Mouse (Mus musculus): ENCODE data around the gene Ccdc12.
A peak's percentile ranks its signal among the peaks of the same experiment; 100 is the strongest.

The Ccdc12 gene

DNA sequence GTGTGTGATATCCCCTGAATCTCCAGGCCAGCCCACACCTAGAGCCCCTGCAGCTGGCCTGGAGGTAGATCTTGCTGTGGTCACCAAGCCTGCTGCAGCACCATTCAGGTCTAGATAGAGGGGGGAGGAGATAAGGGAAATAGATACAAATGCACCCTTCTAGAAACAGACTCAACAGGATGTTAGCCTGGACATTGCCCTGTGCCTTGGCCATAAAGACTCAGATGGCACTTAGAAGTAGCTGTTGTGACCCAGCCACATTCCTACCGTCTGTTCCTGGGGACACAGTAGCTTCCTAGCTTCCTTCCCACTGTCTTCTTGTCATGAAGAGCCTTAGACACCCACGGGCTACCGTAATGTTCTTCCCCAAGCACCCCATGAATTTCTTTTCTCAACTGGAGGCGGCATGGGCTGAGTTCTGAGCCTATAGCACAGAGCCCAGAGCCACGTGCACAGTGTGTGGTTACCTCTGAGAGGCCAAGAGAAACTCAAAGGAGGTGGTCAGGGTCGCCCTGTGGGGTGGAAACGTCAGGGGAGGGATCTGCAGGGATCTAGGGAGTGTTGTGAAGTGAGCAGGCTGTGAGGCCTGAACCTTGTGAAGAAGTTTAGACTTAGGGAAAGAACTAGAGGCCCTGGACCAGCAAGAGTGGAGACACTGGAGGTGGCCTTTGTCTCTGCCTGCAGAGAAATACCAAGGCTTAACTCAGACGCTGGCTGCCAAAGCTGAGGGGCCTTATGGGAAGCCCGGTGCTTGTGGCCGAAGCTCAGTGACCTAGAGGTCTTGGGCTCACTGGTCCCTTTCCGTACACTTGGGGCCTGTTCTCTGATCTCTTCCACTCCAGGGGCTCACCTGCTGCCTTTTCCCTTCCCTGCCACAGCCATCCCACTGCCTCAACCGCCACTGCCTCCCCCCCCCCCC lies 45.1 kb downstream of the Ccdc12 start:
- no peak for DNase-seq (ENCODE audit: extremely low spot score, low spot score)

DNA sequence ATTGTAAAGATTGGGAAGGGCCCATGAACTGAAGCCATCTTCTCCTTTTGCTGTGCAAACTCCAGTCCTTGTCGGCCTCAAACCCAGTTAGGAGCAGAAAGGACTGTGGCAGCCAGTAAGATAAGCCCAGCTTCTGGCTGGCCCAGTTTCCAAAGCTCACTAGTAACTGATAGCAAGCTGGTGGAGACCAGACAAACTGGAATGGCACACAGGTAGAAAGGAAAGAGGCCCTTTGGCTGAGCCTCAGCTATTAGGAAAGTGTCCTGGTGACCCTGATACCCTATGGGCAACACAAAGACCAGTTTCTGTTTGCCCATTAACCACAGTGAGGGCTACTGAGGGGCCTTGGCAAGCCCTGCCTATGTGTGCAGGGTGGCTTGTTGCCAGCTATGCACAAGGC lies 46.5 kb downstream of the Ccdc12 start:
- DNase-seq (ENCODE audit: extremely low spot score, low spot score): no peak

DNA sequence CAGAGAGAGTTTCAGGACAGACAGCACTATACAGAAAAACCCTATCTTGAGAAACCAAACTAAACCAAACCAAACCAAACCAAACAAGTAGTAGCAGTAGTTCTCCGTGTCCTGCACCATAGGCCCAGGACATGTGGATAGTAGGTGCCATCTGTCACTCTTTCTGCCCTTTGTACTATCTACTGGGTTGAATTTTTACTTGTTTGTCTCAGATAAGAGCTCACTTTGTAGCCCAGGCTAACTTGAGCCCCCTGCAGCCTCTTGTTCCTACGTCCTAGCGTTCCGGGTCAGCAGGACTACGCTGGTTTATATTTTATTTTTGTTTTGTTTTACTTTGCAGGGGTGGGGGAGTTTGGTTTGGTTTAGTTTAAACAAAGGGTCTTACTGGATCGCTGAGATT lies 47.6 kb downstream of the Ccdc12 start:
- no peak for DNase-seq (ENCODE audit: extremely low spot score, low spot score)

DNA sequence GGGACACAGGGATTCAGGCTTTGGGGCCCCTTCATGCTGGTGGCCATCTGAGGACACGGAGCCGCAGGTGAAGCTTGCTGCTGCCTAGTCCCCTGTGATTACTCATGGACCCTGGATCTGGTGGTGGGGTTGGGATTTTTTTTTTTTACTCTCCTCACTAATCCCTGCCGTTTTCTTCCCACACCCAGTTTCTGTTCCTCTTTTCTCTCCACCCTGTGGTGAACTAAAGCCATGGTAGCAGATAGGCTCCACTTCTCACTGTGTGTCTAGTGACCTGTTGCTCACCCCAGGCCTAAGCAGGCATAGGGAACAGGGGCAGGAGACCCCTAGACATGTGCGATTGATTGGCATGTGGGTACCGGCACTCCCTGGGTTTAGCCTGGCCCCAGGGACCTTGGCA lies 50.5 kb downstream of the Ccdc12 start:
- no peak for DNase-seq (ENCODE audit: extremely low spot score, low spot score)

DNA sequence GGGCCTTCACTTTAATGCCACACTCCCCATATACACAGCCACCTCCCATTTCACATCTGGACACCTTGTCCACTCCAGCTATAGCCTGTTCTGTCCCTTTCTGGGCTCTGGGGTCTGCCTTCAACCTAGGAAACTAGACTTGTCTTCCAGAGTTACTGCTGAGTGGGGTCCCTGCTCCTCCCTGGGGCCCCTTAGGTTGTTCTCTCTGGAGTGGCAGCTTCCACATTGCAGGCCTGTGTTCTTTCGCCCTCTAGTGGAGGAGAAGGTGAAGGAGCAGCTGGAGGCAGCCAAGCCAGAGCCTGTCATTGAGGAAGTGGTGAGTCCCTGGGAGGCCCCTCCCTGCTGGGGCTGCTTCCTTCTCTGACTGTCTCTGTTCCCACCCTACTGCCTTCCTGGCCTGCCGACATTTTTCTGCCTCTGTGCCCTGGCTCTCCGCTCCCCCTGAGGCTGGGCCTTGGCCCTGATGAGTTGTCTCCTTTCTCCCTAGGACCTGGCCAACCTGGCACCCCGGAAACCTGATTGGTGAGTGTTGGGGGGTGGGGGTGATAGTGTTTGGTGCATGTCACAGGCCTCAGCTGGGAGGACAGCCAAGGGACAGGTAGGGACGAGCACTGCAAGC lies 53.4 kb downstream of the Ccdc12 start:
- DNase-seq (ENCODE audit: extremely low spot score, low spot score): peak; percentile 73

DNA sequence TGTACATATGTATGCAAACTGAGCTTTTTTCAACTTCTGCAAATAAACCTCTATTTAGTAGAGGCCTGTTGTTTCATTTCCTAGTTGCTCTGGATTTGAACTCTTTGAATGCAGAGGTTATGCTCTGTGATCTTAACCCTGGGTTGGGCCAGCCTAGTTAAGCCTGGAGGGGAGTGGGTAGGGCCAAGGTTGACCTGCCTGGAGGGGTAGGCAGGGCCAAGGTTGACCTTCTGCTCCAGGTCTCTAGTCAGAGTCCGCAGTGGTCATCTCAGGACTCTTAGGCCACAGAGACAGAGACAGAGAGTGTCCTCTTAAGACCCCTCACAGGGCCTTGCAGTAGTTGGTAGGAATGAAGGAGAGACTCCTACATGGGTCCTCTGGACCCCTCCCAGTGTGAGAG lies 55.2 kb downstream of the Ccdc12 start:
- no peak for DNase-seq (ENCODE audit: extremely low spot score, low spot score)

DNA sequence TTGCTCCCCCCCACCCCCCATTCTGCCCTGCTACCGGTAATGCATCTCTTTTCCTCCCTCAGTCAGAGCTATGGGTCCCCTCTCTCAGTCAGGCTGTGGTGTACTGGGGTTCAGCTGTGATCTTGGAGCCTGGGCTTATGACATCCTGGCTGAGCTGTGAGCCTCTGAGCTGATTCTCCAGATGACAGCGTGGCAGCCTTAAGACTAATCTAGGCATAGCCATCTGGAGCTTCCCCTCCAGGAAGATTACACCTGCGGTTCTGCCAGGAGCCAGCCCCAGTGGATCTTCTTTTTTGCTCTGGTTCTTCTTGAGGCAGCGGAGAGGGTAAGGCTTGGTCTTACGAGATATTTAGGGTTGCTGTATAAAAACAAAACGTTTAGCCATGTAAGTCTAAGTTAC lies 55.7 kb downstream of the Ccdc12 start:
- DNase-seq (ENCODE audit: extremely low spot score, low spot score): no peak

DNA sequence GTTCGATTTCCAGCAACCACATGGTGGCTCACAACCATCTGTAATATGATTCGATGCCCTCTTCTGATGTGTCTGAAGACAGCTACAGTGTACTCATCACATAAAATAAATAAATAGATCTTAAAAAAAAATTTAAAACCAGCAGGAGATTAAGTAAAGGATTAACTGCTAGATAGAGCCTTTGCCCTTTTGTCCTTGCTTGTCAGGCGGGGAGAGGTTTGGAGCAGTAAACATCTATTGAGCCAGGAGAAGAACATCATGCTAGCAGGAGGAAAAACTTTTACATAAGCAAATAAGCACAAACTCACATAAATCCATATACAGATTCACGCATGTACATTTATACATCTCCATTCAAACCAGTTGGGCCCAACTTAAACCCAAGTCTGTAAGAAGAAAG lies 56.2 kb downstream of the Ccdc12 start:
- no peak for DNase-seq (ENCODE audit: extremely low spot score, low spot score)

DNA sequence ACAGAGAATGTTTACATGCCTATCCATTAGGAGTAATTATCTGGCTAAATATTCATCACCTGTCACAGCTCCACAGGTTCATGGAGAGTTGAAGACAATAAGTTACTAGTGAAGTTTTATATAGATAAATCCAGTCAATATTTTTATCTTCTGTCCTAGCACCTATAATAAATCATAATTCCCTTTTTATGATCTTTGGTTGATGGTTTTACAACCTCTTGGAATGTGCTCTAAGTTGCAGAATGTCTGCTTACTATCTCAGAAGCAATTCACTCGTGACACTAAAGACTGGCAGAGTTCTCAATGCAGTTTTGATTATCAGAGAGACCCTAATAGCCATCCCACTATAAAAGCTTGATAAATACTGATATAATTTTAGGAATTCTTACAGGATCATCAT lies 57.1 kb downstream of the Ccdc12 start:
- DNase-seq (ENCODE audit: extremely low spot score, low spot score): no peak

DNA sequence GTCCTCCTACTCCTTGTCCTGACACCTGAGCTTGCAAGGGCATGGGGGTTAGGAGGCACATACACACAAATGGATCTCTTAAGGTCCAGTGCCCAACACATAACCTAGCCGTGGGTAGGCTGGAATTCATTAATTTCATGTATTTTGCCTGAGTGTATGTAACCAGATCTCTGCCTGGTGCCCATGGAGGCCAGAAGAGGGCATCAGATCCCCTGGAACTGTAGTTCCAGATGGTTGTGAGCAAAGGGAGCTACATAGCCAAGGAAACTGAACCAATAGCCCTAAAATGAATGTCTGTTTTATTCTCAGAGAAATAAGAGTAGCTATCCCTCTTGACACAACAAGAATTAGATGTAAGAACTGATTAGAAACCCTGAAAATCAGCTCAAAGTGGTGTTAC lies 59.1 kb downstream of the Ccdc12 start:
- DNase-seq (ENCODE audit: extremely low spot score, low spot score): no peak

DNA sequence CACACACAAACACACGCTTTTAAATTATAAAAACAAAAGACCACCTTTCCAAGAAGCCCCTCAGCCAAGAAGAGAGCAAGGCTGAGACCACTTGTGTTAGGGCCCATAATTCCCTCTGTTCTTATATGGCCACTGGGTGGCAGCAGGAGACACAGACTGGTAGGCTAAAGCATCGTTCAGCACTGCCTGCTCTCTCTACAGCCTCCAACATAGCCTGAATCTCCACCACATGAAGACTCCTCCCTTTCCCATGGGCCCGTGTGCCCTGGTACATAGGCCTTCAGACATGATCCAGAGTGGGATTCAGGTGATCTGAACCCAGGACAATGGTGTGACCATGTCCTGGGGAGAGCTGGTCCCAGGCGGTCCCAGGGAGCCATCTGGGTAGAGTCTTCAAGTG lies 60.5 kb downstream of the Ccdc12 start:
- peak; percentile 57 for DNase-seq (ENCODE audit: extremely low spot score, low spot score)

DNA sequence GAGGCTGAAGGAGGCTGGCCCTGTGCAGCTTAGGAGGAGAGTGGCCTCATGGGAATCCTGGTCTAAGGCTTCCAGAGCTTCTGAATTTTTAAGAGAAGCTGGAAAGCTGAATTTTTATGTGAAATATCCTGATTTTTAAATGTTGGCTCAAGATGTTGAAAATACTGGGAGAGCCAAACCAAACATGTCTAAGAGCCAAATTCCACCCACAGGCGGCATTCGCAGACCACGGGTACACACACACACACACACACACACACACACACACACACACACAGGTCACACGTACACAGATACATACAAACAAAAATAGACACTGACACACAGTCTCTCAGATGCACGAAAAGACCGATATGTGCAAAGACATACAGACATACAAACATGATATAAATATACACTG lies 61.8 kb downstream of the Ccdc12 start:
- no peak for DNase-seq (ENCODE audit: extremely low spot score, low spot score)

DNA sequence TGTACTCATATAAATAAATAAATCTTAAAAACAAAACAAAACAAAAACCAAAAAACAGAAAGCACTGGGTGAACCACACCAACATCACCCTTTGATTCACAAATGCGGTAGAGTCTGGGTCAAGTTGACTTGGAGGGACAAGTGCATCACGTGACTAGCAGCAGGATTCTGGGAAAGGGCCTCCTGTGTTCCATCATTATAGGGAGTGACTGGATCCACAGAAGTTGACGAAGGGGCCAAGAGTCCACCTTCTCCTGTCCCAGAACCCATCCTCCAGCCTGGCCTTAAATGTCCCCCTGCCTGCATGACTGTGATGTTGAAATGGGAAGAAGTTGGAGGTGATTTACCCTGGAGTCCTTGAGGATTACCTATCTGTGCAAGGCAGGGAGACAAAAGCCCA lies 62.5 kb downstream of the Ccdc12 start:
- no peak for DNase-seq (ENCODE audit: extremely low spot score, low spot score)

DNA sequence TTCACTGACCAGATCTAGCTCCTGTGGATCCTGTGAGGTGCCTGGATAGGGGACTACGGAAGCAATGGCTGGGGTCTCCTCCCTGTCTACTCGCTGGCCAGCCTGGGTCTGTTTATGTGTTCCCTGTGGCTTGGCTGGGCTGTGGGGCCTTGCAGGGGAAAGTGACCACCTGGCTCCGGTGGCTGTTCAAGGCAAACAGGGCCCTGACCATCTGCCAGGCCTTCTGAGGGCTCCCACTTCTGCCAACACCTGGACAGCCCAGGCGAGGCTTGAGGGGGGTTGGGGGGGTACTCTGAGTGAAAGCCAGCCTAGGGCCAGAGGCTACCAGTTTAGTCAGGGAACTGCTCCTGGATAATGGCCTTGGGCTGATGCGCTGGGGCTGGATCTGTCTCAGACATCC lies 63.7 kb downstream of the Ccdc12 start:
- DNase-seq (ENCODE audit: extremely low spot score, low spot score): no peak

DNA sequence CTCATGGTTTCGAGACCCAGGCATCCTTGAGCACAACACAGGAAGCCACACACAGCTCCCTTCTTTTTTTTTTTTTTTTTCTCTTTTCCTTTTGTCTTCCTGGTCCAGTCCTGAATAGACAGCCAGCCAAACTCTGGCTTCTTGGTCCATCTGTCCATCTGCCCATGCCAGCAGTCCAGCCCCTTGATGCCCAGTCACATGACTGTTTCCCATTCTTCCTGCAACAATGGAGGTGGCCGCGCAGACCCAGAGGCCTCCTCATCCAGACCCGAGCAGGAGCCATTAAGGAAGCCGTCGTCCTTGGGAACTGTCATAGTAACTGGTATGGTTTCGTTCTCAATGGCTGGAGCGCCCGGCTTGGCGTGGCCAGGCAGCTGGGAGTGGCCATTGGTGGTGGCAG lies 65.8 kb downstream of the Ccdc12 start:
- DNase-seq (ENCODE audit: extremely low spot score, low spot score): no peak

DNA sequence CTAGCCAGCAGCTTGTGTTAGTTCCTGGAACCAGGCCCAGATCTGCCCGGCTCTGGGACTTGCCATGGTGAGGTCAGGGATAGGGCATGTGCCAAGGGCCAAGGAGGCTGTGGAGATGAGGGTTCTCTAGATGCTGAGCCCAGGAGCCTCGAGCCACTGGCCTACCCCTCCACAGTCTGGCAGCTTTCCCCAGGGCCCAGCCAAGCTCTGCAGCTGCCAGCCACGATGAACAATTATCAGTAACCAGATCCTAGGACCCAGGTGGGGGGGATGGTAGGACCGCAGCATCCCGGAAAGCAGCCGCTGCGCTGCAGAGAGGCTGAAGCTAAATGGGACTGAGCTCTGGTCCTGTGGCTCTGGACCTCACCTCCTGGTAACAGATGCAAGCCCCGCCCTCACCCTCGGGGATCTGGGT lies 69.4 kb downstream of the Ccdc12 start:
- no peak for DNase-seq (ENCODE audit: extremely low spot score, low spot score)

DNA sequence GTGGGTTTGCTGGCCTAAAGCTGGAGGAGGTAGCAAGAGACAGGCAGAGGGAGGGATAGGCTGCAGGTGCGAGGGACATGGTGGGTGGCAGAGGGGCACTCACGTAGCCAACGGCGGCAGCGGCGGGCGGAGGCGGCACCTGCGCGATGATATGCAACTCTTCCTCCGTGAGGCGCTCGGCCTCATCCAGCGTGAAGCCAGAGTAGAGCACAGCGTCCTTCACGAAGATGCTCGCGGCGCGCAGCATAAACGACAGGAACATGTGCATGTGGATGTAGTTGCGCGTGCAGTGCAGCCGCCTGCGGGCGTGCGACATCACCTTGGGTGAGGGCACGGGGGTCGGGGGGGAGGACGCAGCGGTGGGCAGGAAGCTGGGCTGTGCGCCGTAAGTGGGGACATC lies 70.6 kb downstream of the Ccdc12 start:
- no peak for DNase-seq (ENCODE audit: extremely low spot score, low spot score)

DNA sequence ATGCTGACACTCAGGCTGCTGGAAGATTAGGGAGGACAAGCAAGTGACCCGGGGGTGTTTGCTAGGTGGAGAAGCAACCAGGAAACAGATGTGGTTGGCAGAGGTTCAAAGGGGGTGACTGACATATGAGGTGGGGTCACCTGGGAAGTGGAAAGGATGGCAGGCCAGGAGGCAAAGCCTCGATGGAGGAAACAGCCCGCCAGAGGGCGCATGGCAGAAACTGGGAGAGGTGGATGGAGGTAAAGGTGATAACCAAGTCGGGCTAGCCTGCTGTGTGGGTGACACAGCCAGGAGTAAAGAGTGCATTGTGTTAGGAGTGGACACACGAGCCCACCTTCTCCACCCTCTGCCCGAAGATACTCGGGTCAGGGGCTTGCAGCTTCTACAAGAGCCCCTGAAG lies 73.5 kb downstream of the Ccdc12 start:
- DNase-seq (ENCODE audit: extremely low spot score, low spot score): no peak

DNA sequence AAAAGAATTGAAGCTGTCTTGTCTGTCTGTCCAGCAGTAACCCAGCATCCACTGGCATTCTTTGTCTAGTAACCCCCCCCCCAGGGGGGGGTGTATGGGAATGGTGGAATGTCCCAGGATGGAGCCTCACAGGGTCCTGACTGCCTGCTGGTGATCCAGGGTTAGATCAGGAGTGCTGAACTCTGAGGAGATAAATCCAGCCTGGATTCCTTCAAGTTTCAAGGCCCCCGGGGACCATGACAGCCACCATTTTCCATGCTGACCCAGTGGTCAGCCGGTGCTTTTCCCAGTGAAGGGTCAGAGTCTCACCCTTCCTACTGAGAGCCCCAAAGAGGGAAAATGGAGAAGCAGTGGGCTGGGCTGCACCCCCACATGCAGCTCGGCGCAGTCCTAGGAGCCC lies 75.6 kb downstream of the Ccdc12 start:
- DNase-seq (ENCODE audit: extremely low spot score, low spot score): no peak

DNA sequence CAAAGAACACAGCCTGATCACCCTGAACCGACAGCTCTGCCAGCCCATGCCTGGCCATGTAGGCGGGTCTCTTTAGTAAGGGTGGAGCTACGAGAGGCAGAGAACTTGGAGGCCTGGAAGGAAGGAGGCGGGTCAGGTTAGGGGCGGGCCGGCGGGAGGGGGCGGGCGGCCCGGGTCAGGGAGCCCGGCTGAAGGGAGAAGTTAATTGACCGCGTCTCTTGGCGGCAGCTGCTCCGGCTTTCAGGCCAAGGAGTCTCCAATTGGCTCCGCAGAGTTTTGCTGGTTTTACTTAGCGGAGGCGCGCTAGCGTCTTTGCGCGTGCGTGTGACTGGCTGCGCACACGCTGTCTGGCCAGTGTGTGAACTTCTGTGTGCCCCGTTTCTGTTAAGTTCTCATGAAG lies 76.3 kb downstream of the Ccdc12 start:
- peak; percentile 85 for DNase-seq (ENCODE audit: extremely low spot score, low spot score)

DNA sequence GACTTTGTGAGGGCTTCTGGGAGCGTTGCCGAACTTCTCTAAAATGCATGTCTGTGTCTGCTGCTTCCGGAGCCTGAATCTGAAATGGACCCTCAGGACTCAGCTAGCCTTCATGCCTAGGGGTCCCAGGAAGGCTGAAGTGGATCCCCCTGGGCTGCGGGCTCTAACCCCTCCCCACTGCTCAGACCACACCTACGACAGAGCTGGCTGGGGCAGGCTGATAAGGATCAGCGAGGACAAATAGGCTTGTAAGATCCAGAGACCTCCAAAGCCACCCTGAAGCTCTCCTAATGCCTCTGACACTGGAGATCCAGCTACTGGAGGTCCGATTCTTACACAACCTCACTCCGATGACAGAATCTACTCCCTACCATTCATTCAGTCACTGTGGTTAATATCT lies 76.8 kb downstream of the Ccdc12 start:
- DNase-seq (ENCODE audit: extremely low spot score, low spot score): no peak

DNA sequence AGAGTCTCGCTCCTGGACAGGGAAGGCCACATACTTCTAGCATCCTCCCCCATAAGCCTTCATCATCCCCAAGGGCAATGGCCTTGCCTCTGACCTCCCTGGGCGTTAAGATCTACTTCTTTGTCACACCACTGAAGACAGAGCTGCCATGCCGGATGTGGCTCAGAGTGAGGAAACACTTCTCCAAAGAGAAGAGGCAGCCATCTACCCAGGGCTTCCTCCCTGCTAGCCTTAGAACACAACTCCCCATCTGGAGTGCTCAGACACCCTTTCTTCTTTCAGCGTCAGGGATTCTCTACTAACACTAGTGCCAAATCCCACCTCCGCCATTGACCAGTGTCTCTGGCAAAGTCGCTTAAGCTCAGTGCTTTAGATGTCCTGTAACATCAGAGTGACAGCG lies 77.9 kb downstream of the Ccdc12 start:
- DNase-seq (ENCODE audit: extremely low spot score, low spot score): no peak

DNA sequence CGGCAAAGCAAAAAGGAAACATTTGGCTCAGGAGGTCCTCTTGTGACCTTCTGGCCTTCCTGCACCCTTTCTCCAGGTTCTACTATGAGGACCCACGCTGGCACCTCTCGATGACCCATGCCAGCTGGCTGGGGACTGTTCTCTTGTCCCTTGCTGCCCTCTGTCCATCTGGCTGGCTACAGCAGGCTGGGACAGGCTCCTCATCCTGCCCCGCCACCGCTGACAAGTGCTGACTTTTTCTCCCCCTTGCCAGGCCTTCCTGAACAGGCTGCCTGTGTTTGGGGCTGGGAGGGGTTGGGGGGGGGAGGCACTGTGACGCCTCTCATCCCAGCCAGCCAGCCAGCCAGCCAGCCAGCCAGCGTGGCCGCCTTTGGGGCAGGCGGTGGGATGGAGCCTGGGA lies 80.1 kb downstream of the Ccdc12 start:
- DNase-seq (ENCODE audit: extremely low spot score, low spot score): no peak
